Mouse (Mus musculus) G1E (cell line): ENCODE results near the gene Dnpep.

Experiments used
- CTCF ChIP-seq: IDR thresholded peaks from 2 replicates; pipeline ENCODE4 v1.5.1; 2012; ENCODE audit warnings: low read depth, low read length, inconsistent platforms, mixed read lengths
- GATA1 ChIP-seq: IDR thresholded peaks from 2 replicates; pipeline ENCODE4 v1.6.1; 2012; ENCODE audit warnings: borderline replicate concordance, low read length, inconsistent platforms, mixed read lengths
- GATA2 ChIP-seq: IDR thresholded peaks from 2 replicates; pipeline ENCODE4 v1.6.1; 2012; ENCODE audit warnings: low read depth, low read length, inconsistent platforms, borderline replicate concordance
- POLR2AphosphoS5 ChIP-seq: IDR thresholded peaks from 2 replicates; pipeline ENCODE4 v1.6.1; 2012; ENCODE audit warnings: low read depth, low read length, inconsistent platforms; ENCODE audit not compliant: insufficient replicate concordance

DNA sequence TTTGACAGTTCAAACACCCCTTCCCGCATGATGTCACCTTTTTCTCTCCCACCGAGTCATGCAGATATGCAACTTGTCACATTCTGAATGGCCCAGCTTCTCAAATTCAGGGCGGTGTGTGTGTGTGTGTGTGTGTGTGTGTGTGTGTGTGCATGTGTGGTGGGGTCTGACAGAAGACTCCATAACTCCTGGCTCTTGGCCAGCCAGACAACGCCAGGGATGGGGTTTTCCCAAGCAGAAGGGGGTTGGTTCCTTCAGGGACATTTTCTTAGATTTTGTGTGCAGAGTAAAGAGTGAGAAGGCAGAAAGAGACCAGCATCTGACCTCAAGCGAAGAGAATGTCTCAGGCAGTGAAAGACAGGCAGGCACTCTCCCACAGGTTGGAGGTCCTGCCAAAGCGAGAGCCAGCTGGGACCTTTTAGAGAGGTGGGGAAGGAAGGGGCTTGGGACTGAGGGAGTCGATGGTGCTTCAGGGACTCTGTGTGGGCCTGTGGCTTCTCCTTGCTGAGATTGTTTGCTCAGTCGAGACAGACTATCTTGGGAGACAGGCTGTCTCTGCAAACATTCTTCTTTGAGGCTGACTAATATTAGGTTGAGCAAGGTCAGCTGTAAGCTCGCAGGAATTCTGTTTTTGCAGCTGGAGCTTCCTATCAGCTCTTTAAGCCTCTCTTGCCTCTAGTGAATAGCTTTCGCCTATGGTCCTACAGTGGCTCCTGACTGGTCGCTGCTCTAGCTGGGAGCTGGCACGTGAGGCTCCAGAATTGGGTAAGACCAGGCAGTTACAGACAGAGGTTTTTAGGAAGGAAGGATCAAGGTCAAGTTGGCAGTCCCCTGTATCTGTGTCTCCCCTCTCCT is 25.1 kb downstream of the Dnpep start:
- no peak for TF ChIP-seq GATA1
- no peak for TF ChIP-seq CTCF
- TF ChIP-seq POLR2AphosphoS5, result no peak
- no peak for TF ChIP-seq GATA2
